Mouse (Mus musculus) induced T-regulatory cell, adult 2 months (primary cell): ENCODE results near the gene Pdss1.

ENCODE experiments used
- DNase-seq: peaks from one replicate; pipeline ENCODE4 v3.0.0-alpha.2; 2012; ENCODE audit warnings: low read depth

Gene Pdss1

GRCm38 (mm10) chr2:22961681-22962080 is 66.4 kb downstream of the Pdss1 start:
- no peak for DNase-seq

- DNase-seq = peak; percentile 44
Measured at GRCm38 (mm10) chr2:22962242-22962641, 66.9 kb downstream of the Pdss1 start.

GRCm38 (mm10) chr2:22962970-22963369 is 67.6 kb downstream of the Pdss1 start:
- DNase-seq = no peak

- no peak for DNase-seq
Measured at GRCm38 (mm10) chr2:22977387-22977973, 82.2 kb downstream of the Pdss1 start.

- no peak for DNase-seq
Measured at GRCm38 (mm10) chr2:22985973-22986657, 90.8 kb downstream of the Pdss1 start.
